Mouse (Mus musculus): ENCODE measurements around the gene Tceal5. TPM values are rescaled to one million over a fixed set of nuclear protein-coding genes. Genes with fewer than 3 reads are reported as not detected.

Gene Tceal5
- polyA plus RNA-seq, 1 experiment, result 15.4 TPM

- H3K9me3 ChIP-seq (replicated peaks; ENCODE audit: control insufficient read depth, insufficient read depth, low read length, poor library complexity, severe bottlenecking), result no peaks in the 10 kb centered on the region
- peak overlapping the region; percentile 2; the same call in 1 of the 2 replicates for H3K9ac ChIP-seq (ENCODE audit: low read depth, poor library complexity, severe bottlenecking)
- H3K27me3 ChIP-seq (ENCODE audit: control insufficient read depth, insufficient read depth, low read length, poor library complexity, severe bottlenecking), result no peaks in the 10 kb centered on the region
- H3K4me1 ChIP-seq (ENCODE audit: control insufficient read depth, insufficient read depth, low read length), result peaks cover 2% of the 10 kb centered on the region
- H3K27ac ChIP-seq (ENCODE audit: insufficient read depth, low read length), result 0 out of 2 replicates have a peak overlapping the region, but pooled peaks have one; percentile 63
- no peaks in the 10 kb centered on the region for H3K36me3 ChIP-seq (ENCODE audit: control insufficient read depth, insufficient read depth, low read length, poor library complexity, severe bottlenecking)
- TF ChIP-seq CTCF (IDR thresholded peaks at IDR 0.05; ENCODE audit: low read depth, low read length) (no peak), EP300 (IDR thresholded peaks at IDR 0.05; ENCODE audit: insufficient read depth, low read depth, low read length) (no peak), POLR2A (IDR thresholded peaks at IDR 0.05; ENCODE audit: insufficient read depth, low read length) (no peak)
- no peak overlapping the region for H3K4me3 ChIP-seq (ENCODE audit: low read depth, low read length)
These were observed 22.7 kb downstream of the Tceal5 start for GRCm38 (mm10) chrX:136180897-136181553.

- Histone ChIP-seq H3K27ac (ENCODE audit: insufficient read depth, low read length) (peak overlapping the region; percentile 83), H3K27me3 (ENCODE audit: control insufficient read depth, insufficient read depth, low read length, poor library complexity, severe bottlenecking) (no peaks in the 10 kb centered on the region), H3K36me3 (ENCODE audit: control insufficient read depth, insufficient read depth, low read length, poor library complexity, severe bottlenecking) (peaks cover 5% of the 10 kb centered on the region), H3K4me3 (ENCODE audit: low read depth, low read length) (peak overlapping the region; percentile 14; the same call in 1 of the 2 replicates), H3K9me3 (replicated peaks; ENCODE audit: control insufficient read depth, insufficient read depth, low read length, poor library complexity, severe bottlenecking) (no peaks in the 10 kb centered on the region), H3K4me1 (ENCODE audit: control insufficient read depth, insufficient read depth, low read length) (no peaks in the 10 kb centered on the region), H3K9ac (ENCODE audit: low read depth, poor library complexity, severe bottlenecking) (peak overlapping the region; percentile 66)
- TF ChIP-seq POLR2A (IDR thresholded peaks at IDR 0.05; ENCODE audit: insufficient read depth, low read length), result no peak
- no peak for TF ChIP-seq CTCF (IDR thresholded peaks at IDR 0.05; ENCODE audit: low read depth, low read length)
- TF ChIP-seq EP300 (IDR thresholded peaks at IDR 0.05; ENCODE audit: insufficient read depth, low read depth, low read length), result no peak
These were observed 30.9 kb downstream of the Tceal5 start for GRCm38 (mm10) chrX:136172786-136173185.

GRCm38 (mm10) chrX:136172118-136172551, 31.5 kb downstream of the Tceal5 start, which contains the start of gene Tceal8:
Tceal8 (minus strand) TSS chrX:136172342.
- TF ChIP-seq POLR2A (IDR thresholded peaks at IDR 0.05; ENCODE audit: insufficient read depth, low read length) (peak; percentile 67), CTCF (IDR thresholded peaks at IDR 0.05; ENCODE audit: low read depth, low read length) (no peak), EP300 (IDR thresholded peaks at IDR 0.05; ENCODE audit: insufficient read depth, low read depth, low read length) (no peak)
- H3K36me3 ChIP-seq (ENCODE audit: control insufficient read depth, insufficient read depth, low read length, poor library complexity, severe bottlenecking), result peaks cover 5% of the 10 kb centered on the region
- peak within 1 kb of the TSS; percentile 85 for H3K4me3 ChIP-seq (ENCODE audit: low read depth, low read length)
- no peaks in the 10 kb centered on the region for H3K9me3 ChIP-seq (replicated peaks; ENCODE audit: control insufficient read depth, insufficient read depth, low read length, poor library complexity, severe bottlenecking)
- H3K9ac ChIP-seq (ENCODE audit: low read depth, poor library complexity, severe bottlenecking), result peak within 1 kb of the TSS; percentile 89
- H3K27ac ChIP-seq (ENCODE audit: insufficient read depth, low read length), result peak within 1 kb of the TSS; percentile 91
- no peaks in the 10 kb centered on the region for H3K27me3 ChIP-seq (ENCODE audit: control insufficient read depth, insufficient read depth, low read length, poor library complexity, severe bottlenecking)
- H3K4me1 ChIP-seq (ENCODE audit: control insufficient read depth, insufficient read depth, low read length), result no peaks in the 10 kb centered on the region

GRCm38 (mm10) chrX:136171189-136172117, 32.2 kb downstream of the Tceal5 start:
- peak overlapping the region; percentile 85 for H3K4me3 ChIP-seq (ENCODE audit: low read depth, low read length)
- no peaks in the 10 kb centered on the region for H3K9me3 ChIP-seq (replicated peaks; ENCODE audit: control insufficient read depth, insufficient read depth, low read length, poor library complexity, severe bottlenecking)
- peak overlapping the region; percentile 85 for H3K27ac ChIP-seq (ENCODE audit: insufficient read depth, low read length)
- peak overlapping the region; percentile 89 for H3K9ac ChIP-seq (ENCODE audit: low read depth, poor library complexity, severe bottlenecking)
- TF ChIP-seq CTCF (IDR thresholded peaks at IDR 0.05; ENCODE audit: low read depth, low read length) (no peak), POLR2A (IDR thresholded peaks at IDR 0.05; ENCODE audit: insufficient read depth, low read length) (no peak), EP300 (IDR thresholded peaks at IDR 0.05; ENCODE audit: insufficient read depth, low read depth, low read length) (no peak)
- H3K4me1 ChIP-seq (ENCODE audit: control insufficient read depth, insufficient read depth, low read length), result no peaks in the 10 kb centered on the region
- H3K27me3 ChIP-seq (ENCODE audit: control insufficient read depth, insufficient read depth, low read length, poor library complexity, severe bottlenecking), result no peaks in the 10 kb centered on the region
- peaks cover 5% of the 10 kb centered on the region for H3K36me3 ChIP-seq (ENCODE audit: control insufficient read depth, insufficient read depth, low read length, poor library complexity, severe bottlenecking)

- Histone ChIP-seq H3K36me3 (ENCODE audit: control insufficient read depth, insufficient read depth, low read length, poor library complexity, severe bottlenecking) (peaks cover 5% of the 10 kb centered on the region), H3K27ac (ENCODE audit: insufficient read depth, low read length) (peak overlapping the region; percentile 71; the same call in 1 of the 2 replicates), H3K4me1 (ENCODE audit: control insufficient read depth, insufficient read depth, low read length) (no peaks in the 10 kb centered on the region), H3K27me3 (ENCODE audit: control insufficient read depth, insufficient read depth, low read length, poor library complexity, severe bottlenecking) (no peaks in the 10 kb centered on the region), H3K9ac (ENCODE audit: low read depth, poor library complexity, severe bottlenecking) (no peak overlapping the region), H3K4me3 (ENCODE audit: low read depth, low read length) (peak overlapping the region; percentile 28), H3K9me3 (replicated peaks; ENCODE audit: control insufficient read depth, insufficient read depth, low read length, poor library complexity, severe bottlenecking) (no peaks in the 10 kb centered on the region)
- no peak for TF ChIP-seq POLR2A (IDR thresholded peaks at IDR 0.05; ENCODE audit: insufficient read depth, low read length)
These were observed 33.1 kb downstream of the Tceal5 start for GRCm38 (mm10) chrX:136170625-136171024.

Other genes with a start within 250 kb of the Tceal5 start
- gene Arxes2, start 210.1 kb downstream of the Tceal5 start, polyA plus RNA-seq (2011; ENCODE audit: insufficient read depth, insufficient read length, low read depth, missing spikeins), result 14.8 and 16.4 TPM in 2 replicates
- 6.5 and 8.9 TPM in 2 replicates for gene Arxes1, start 170.5 kb downstream of the Tceal5 start, polyA plus RNA-seq (2011; ENCODE audit: insufficient read depth, insufficient read length, low read depth, missing spikeins)
- gene Bex2, start 135.6 kb downstream of the Tceal5 start, polyA plus RNA-seq (2011; ENCODE audit: insufficient read depth, insufficient read length, low read depth, missing spikeins), result 42.4 and 46.5 TPM in 2 replicates
- gene Nxf3, start 118.6 kb downstream of the Tceal5 start, polyA plus RNA-seq (2011; ENCODE audit: insufficient read depth, insufficient read length, low read depth, missing spikeins), result 0.40 TPM in 1 of 2 replicates, not detected in the other
- gene Bex4, start 64.9 kb downstream of the Tceal5 start, polyA plus RNA-seq (2011; ENCODE audit: insufficient read depth, insufficient read length, low read depth, missing spikeins), result 212 and 219 TPM in 2 replicates
- gene Tceal8, start 31.5 kb downstream of the Tceal5 start, polyA plus RNA-seq (2011; ENCODE audit: insufficient read depth, insufficient read length, low read depth, missing spikeins), result 196 and 214 TPM in 2 replicates
- gene Tceal7, start 10.9 kb upstream of the Tceal5 start, polyA plus RNA-seq (2011; ENCODE audit: insufficient read depth, insufficient read length, low read depth, missing spikeins), result 1.2 and 3.8 TPM in 2 replicates
- 846 and 903 TPM in 2 replicates for gene Bex1, start 11.6 kb upstream of the Tceal5 start, polyA plus RNA-seq (2011; ENCODE audit: insufficient read depth, insufficient read length, low read depth, missing spikeins)
- gene Tceal9, start 41.2 kb upstream of the Tceal5 start, polyA plus RNA-seq (2011; ENCODE audit: insufficient read depth, insufficient read length, low read depth, missing spikeins), result 500 and 527 TPM in 2 replicates
- gene Bex3, start 66.4 kb upstream of the Tceal5 start, polyA plus RNA-seq (2011; ENCODE audit: insufficient read depth, insufficient read length, low read depth, missing spikeins), result 569 and 632 TPM in 2 replicates

Data from ES-Bruce4 (cell line).